Mouse (Mus musculus): ENCODE data around the gene Fam20a.

Fam20a gene

GRCm38 (mm10) chr11:109716981-109717380 is 5.1 kb downstream of the Fam20a start:
- no peak for DNase-seq (ENCODE audit: low spot score)

DNA sequence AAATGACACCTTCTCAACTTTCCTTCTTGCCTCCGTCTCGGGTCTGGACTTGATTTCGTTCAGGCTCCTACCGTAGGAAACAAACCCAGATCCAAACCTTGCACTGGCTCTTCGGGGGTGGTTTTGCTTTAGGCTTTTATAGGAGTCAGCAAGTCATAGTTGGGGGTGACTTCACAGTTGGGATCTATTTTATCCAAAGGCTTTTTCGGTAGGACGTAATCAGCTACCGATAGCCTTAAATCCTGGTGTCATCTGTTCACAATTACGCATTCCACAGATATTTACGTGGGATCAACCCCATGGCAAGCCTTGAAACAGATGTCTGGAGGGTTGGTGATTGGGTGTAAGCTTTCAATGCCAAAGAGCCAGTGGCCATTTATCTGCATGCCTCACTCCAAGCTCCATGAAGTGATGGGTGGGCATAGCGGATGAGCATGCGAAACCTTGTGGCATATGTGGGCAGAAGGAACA is 6.7 kb downstream of the Fam20a start:
- no peak for DNase-seq (ENCODE audit: low spot score)

DNA sequence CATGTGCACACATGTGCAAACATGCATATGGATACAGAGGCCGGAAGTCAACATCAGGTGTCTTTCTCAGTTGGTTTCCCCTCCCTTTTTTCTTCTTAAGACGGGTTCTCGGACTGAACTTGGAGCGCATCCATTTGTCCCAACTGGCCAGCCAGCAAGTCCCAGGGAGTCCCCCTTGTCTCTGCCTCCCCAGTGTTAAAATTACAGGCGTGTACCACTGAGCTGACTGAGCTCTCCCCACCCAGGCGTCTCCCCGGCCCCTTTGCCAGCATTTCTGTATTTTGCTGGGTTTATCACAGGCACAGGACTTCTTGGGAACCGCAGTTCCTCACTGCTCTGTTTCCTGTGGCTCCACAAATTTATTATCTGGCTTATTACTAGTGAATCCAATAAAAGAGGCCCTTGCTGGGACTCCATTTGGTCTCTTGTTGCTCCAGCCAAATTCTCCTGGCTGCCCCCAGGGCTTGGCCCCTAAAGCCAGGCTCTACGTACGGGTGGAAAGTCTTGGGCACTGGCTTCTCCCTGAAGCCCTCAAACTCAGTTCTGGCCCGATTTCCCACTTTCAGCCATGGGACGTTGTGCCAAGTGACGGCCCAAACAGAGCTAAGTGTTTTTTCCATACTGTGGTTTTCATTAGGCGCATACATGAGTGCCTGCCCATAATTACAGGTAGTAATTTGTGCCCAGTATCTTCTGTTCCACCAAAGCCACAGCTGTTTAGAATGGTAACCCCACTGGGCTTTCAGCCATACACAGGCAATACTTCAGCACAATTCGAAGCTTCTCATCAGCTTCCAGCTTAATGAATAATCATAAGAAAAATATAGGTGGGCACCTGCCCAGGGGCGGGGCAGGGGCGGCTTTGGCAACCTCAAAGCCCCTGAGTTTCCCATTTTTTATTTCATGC is 7.5 kb downstream of the Fam20a start:
- no peak for DNase-seq (ENCODE audit: low spot score)

- no peak for DNase-seq (ENCODE audit: low spot score)
These were observed 12.6 kb downstream of the Fam20a start for GRCm38 (mm10) chr11:109709501-109709900.

GRCm38 (mm10) chr11:109708786-109709185 is 13.3 kb downstream of the Fam20a start:
- no peak for DNase-seq (ENCODE audit: low spot score)

- no peak for DNase-seq (ENCODE audit: low spot score)
These were observed 14.6 kb downstream of the Fam20a start for GRCm38 (mm10) chr11:109707442-109707841.

GRCm38 (mm10) chr11:109706586-109706985 is 15.5 kb downstream of the Fam20a start:
- DNase-seq (ENCODE audit: low spot score): no peak

DNA sequence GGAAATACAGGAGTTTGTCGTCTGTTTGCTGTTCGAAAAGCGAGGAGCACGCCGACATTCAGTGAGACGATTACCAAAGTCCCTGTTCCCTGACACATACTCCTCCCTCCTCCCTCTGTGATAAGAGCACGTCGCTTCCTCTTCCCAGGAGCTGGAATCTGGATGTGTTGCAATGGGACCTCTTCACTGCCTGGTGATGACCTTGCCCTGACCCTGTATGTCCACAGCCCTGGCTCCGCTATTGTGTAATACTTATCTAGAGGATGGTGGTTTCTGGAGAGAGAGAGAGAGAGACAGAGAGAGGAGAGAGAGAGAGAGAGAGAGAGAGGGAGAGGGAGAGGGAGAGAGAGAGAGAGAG is 16.0 kb downstream of the Fam20a start:
- no peak for DNase-seq (ENCODE audit: low spot score)

- DNase-seq (ENCODE audit: low spot score): no peak
These were observed 16.6 kb downstream of the Fam20a start for GRCm38 (mm10) chr11:109705336-109706054.

- no peak for DNase-seq (ENCODE audit: low spot score)
These were observed 17.5 kb downstream of the Fam20a start for GRCm38 (mm10) chr11:109704311-109705205.

- no peak for DNase-seq (ENCODE audit: low spot score)
These were observed 18.2 kb downstream of the Fam20a start for GRCm38 (mm10) chr11:109703845-109704244.

- no peak for DNase-seq (ENCODE audit: low spot score)
These were observed 19.9 kb downstream of the Fam20a start for GRCm38 (mm10) chr11:109702031-109702815.

DNA sequence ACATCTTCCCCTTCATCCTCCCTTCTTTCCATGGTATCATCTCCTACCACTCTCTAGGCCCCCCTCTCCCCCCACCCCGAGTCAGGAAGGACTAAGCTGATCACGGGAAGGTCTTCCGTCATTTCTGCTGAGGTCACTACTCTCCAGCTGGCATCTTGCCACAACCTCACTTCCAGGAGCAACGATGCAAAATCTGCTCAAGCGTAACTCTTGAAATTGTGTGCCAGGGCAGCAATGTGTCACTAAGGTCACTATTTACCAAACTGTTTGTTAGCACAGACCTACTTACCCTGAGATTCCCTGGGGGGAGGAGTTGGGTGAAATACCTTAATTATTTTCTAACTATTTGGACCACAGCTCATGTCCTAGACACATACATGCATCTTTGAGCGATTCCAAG is 21.3 kb downstream of the Fam20a start:
- no peak for DNase-seq (ENCODE audit: low spot score)

- DNase-seq (ENCODE audit: low spot score): no peak
These were observed 22.3 kb downstream of the Fam20a start for GRCm38 (mm10) chr11:109699784-109700183.

DNA sequence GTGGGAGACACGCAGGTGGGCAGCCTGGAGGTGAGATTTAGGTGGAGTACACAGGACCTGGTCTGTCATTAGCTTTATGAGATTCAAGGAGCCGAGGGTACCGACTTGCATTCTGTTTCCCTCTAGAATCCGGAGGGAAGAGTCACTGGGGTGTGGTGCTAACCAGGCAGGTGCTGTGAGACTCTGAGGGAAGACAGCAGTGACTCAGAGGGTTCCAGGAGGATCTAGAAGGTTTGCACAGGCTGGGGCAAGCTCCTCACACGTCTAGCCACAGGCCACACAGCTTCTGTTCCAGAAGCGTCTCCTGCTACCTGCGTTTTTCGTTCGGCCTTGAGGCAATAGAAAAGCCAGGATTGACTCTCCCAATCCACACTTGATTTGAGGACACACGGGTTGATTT is 23.3 kb downstream of the Fam20a start:
- no peak for DNase-seq (ENCODE audit: low spot score)

GRCm38 (mm10) chr11:109697089-109697643 is 24.9 kb downstream of the Fam20a start:
- DNase-seq (ENCODE audit: low spot score): no peak

- DNase-seq (ENCODE audit: low spot score): no peak
These were observed 25.6 kb downstream of the Fam20a start for GRCm38 (mm10) chr11:109696519-109696918.

GRCm38 (mm10) chr11:109692737-109693136 is 29.3 kb downstream of the Fam20a start:
- DNase-seq (ENCODE audit: low spot score): no peak

DNA sequence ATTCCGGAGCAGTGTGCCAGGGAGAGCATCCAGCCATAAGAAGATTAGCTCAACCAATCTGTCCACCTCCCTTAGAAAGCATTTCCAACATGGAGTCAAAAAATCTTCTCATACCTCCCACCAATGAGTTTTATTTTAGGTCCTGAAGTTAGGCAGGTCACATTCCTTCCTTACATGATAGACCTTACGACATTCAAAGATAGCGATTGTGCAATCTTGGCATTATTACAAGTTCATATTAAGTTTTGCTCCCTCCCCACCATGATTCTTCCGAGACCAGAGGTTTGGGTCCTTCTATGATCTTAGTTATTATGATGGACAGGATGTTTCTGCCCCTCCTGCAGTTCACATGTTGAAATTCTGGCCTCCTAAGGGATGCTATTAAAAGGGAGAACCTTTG is 32.5 kb downstream of the Fam20a start:
- DNase-seq (ENCODE audit: low spot score): no peak

GRCm38 (mm10) chr11:109682221-109682620 is 39.9 kb downstream of the Fam20a start:
- no peak for DNase-seq (ENCODE audit: low spot score)

- no peak for DNase-seq (ENCODE audit: low spot score)
These were observed 40.5 kb downstream of the Fam20a start for GRCm38 (mm10) chr11:109681556-109681955.

All from ovary, postnatal 10 days (tissue).